Mouse (Mus musculus) fat pad, adult 2 months (tissue): ENCODE data around the gene Adgrl3.

Experiments
- DNase-seq: peaks from one replicate; pipeline ENCODE4 v3.0.0-alpha.2; 2011; ENCODE audit warnings: low read depth, low spot score; ENCODE audit errors: extremely low read depth

Gene Adgrl3

GRCm38 (mm10) chr5:81073875-81074274 is 53.9 kb downstream of the Adgrl3 start:
- DNase-seq = no peak

- no peak for DNase-seq
Measured at GRCm38 (mm10) chr5:81076377-81076776, 56.4 kb downstream of the Adgrl3 start.

GRCm38 (mm10) chr5:81077031-81077430 is 57.1 kb downstream of the Adgrl3 start:
- no peak for DNase-seq

- no peak for DNase-seq
Measured at GRCm38 (mm10) chr5:81077990-81078389, 58.1 kb downstream of the Adgrl3 start.

GRCm38 (mm10) chr5:81083698-81084360 is 63.9 kb downstream of the Adgrl3 start:
- DNase-seq = no peak

- DNase-seq = no peak
Measured at GRCm38 (mm10) chr5:81085152-81085551, 65.2 kb downstream of the Adgrl3 start.

- DNase-seq = no peak
Measured at GRCm38 (mm10) chr5:81088667-81089066, 68.7 kb downstream of the Adgrl3 start.

- DNase-seq = no peak
Measured at GRCm38 (mm10) chr5:81094618-81095017, 74.7 kb downstream of the Adgrl3 start.

GRCm38 (mm10) chr5:81097131-81097530 is 77.2 kb downstream of the Adgrl3 start:
- DNase-seq = no peak

GRCm38 (mm10) chr5:81107431-81107830 is 87.5 kb downstream of the Adgrl3 start:
- DNase-seq = no peak

- DNase-seq = no peak
Measured at GRCm38 (mm10) chr5:81124483-81124882, 104.5 kb downstream of the Adgrl3 start.

GRCm38 (mm10) chr5:81127639-81128038 is 107.7 kb downstream of the Adgrl3 start:
- no peak for DNase-seq

- DNase-seq = no peak
Measured at GRCm38 (mm10) chr5:81136394-81136793, 116.5 kb downstream of the Adgrl3 start.

GRCm38 (mm10) chr5:81155791-81156190 is 135.9 kb downstream of the Adgrl3 start:
- no peak for DNase-seq

- DNase-seq = peak; percentile 54
Measured at GRCm38 (mm10) chr5:81156281-81156680, 136.3 kb downstream of the Adgrl3 start.

- no peak for DNase-seq
Measured at GRCm38 (mm10) chr5:81156796-81157195, 136.9 kb downstream of the Adgrl3 start.

GRCm38 (mm10) chr5:81159013-81159412 is 139.1 kb downstream of the Adgrl3 start:
- no peak for DNase-seq

- no peak for DNase-seq
Measured at GRCm38 (mm10) chr5:81160431-81160830, 140.5 kb downstream of the Adgrl3 start.

- no peak for DNase-seq
Measured at GRCm38 (mm10) chr5:81188871-81189485, 169.0 kb downstream of the Adgrl3 start.

GRCm38 (mm10) chr5:81200354-81200753 is 180.4 kb downstream of the Adgrl3 start:
- no peak for DNase-seq

- no peak for DNase-seq
Measured at GRCm38 (mm10) chr5:81201885-81202284, 181.9 kb downstream of the Adgrl3 start.

- DNase-seq = no peak
Measured at GRCm38 (mm10) chr5:81218500-81219057, 198.6 kb downstream of the Adgrl3 start.
